Mouse (Mus musculus): ENCODE results near the gene Cdh13.

Gene Cdh13

GRCm38 (mm10) chr8:119128266-119128665 is 844.7 kb downstream of the Cdh13 start:
- DNase-seq, result no peak

DNA sequence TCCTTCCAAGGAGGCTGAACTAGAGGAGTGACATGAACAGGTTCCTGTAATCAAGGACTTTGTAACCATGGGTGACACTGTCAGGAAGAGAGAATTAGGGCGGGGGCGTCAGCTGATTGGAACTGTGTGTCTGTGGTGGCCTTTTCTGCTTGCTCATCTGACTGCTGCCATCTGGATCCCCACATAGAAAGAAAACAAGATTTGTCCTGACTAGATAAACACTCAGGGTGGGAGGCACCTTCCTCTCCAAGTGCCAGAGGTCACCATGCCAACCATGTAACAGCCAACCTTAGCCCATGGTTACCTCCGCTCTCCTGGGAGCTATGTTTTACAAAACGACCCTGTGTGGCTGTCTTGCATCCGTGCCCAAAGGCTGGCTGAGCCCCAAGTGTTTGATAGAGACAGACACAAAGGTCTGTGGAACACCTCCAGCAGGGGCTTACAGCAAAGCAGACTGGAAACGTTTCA is 873.0 kb downstream of the Cdh13 start:
- DNase-seq, result peak; percentile 19

DNA sequence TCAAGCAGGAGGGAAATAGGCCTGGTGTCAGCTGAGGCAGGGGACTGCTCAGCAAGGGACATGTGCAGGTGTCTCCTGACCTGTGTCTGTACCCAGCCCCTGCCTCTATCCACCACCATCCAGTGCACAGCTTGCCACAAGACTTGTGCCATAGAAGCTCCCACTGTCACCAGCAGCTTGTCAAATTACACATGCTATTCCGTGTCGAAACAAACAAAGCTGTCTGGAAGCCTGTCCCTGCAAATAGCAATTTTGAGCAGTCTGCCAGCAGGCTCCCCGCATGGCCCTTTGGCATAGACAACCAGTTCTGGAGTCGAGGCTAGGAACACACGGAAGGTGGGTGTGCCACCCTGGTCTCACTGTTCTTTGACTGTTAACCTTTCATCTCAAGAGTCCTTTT is 875.1 kb downstream of the Cdh13 start:
- DNase-seq, result no peak

- no peak for DNase-seq
Measured at GRCm38 (mm10) chr8:119159794-119160193, 876.3 kb downstream of the Cdh13 start.

DNA sequence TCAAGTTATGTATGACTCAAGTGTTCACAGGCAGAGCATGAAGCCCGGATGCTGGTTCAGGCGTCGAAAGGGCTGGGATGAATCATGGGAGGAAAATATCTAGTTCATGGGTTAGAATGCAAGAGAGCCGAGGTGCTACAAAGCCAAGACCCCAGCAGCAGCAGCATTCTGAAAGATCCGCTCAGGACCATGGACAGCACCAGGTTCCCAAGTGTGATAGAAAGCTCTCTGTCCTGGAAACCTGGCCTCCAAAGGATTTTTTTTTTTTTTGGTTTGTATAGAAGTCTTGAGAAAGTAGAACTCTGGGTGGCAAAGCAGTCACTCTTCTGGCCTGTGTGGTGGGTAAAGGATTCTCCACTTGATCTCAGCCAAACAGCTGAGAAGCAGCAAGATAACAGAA is 880.5 kb downstream of the Cdh13 start:
- peak; percentile 20 for DNase-seq

DNA sequence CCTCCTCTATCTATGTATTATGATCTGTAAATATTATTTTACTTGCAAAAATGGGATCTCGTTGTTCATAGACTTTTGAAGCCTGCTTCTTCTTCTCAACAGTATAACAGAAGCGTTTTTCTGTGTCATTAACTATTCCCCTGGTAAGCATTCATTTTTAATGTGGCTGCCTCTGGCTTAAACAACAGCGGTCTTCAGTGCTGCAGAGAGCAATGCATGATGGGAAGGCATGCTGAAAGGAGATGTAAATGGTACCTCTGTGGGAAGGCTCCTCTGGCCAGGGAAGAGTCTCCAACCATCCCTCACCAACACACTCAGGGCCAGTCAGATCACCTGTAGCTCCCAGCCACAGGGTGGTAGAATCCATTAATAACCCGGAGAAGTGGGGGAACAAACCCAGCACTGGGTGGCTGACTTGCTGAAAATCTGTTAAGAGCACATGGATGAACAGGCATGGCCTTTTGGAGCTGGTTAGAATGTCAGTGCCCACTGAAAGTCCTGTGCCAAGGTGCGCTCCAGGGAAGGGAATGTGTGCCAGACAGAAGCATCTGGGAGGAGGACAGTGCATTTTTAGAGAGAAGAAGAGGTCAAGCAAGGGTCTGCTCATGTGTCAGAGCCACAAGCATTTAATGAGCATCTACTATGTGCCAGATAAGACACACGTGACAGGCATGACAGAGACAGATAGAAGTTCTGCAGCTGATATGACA is 893.8 kb downstream of the Cdh13 start:
- DNase-seq, result no peak

DNA sequence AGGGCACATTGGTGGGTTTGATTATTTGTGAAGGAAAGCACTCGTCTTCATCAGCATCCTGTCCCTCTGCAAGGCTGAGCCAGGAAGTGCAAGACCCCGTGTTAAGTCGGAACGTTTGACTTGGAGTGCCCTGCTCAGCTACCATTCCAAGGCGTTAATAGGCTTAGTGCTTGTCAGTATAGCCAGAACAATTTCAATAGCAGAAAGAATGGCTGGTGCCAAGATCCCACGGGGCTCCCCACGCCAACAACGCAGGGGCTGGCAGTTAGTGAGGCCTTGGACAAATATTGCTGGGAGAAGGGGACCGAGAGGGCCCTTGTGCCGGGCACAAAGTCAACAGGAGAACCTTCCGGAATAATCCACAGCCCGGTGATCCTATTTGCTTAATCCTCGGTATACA is 897.1 kb downstream of the Cdh13 start:
- peak; percentile 55 for DNase-seq

- DNase-seq, result peak; percentile 33
Measured at GRCm38 (mm10) chr8:119195695-119196094, 912.2 kb downstream of the Cdh13 start.

GRCm38 (mm10) chr8:119196486-119197150 is 913.1 kb downstream of the Cdh13 start:
- DNase-seq, result peak; percentile 36

DNA sequence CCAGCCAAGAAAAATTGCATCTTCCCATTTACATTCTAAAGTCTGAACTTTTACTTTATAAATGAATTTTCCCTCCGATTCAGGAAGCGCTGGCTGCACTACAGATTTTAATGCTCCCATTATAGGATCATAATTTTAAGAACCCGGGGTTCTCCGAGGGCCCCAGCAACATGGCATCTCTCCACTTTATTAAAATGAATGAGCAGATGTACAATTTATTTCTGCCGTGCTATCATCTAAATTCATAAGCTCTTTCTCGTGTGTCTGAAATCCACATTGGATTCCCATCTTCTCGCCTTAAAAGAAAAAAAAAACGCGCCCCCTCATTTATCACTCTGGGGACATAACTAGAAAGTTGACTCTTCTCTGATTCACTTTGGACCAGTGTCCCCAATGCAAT is 925.0 kb downstream of the Cdh13 start:
- no peak for DNase-seq

GRCm38 (mm10) chr8:119224547-119224946 is 941.0 kb downstream of the Cdh13 start:
- DNase-seq, result peak; percentile 65

DNA sequence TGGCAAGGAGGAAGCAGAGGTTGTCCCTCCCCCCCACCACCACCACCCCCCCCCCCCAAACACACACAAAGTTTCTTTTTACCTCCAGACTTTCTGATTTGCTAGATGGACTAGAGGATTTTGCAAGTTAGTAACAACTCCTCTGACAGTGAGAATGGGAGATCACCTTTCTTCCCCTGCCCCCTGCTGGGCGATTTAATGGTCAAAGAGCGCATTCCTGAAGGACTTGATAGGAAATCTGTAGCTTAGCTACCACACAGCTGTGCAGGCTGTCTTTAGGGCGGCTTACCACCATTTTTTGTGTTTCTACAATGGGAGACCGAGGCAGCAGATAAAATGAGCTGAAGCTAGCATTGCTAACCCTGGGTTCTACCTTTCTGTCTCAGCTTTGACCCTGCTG is 961.6 kb downstream of the Cdh13 start:
- no peak for DNase-seq

GRCm38 (mm10) chr8:119245641-119246040 is 962.1 kb downstream of the Cdh13 start:
- DNase-seq, result no peak

- DNase-seq, result no peak
Measured at GRCm38 (mm10) chr8:119254358-119254757, 970.8 kb downstream of the Cdh13 start.

DNA sequence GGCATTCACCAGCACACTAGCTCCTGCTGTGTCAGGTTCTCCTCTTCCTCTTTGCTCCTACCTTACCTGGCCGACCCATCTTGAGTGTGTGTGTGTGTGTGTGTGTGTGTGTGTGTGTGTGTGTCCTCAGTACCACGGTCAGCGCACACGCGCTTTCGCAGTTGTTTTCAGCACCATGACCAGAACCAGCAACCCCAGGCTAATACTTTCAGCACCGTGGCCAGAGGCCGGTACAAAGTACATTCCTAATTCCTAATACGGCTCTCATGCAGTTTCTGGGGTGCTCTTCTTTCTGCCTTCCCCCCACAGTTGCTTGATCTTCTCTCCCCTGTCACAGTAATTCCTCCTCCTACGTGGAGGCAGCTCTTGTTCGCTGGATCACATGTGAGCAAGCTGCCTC is 975.1 kb downstream of the Cdh13 start:
- peak; percentile 52 for DNase-seq

DNA sequence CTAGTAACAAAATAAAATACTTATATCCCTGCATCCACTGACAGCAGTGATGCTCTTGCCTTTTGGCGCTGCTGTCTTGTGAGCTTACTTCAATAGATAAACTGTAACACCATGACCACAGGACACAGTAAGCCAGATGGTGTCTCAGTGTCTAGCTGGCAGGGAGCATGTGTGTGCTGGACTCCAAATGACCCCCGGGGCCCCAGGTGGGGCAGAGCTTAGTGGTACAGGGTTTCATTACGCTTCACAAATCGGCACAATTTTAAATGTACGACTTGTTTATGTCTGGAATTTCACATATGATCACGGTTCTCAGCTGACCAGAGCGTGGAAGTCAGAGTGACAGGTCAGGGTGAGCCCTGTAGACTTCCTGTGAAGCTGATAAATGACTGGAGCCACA is 980.2 kb downstream of the Cdh13 start:
- DNase-seq, result no peak

- DNase-seq, result no peak
Measured at GRCm38 (mm10) chr8:119266304-119266703, 982.8 kb downstream of the Cdh13 start.

GRCm38 (mm10) chr8:119269576-119269975 is 986.0 kb downstream of the Cdh13 start:
- no peak for DNase-seq

DNA sequence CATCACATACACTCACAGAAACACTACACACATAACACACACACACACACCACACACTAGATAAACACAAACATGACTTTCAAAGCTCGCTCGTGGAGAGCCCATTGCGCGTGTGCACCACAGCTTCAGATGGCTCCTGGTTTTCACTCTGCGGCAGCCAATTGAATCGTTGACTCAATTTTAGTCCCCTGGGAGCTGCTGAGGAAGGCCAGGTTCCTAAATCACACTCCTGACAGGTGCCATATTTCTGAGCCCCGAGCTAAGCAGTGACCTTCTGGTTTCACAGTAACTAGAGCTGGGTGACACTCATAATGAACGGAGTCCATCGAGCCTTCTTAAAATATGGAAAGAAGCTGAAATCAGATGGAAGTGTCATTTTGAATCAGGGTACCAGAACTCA is 986.8 kb downstream of the Cdh13 start:
- DNase-seq, result no peak

DNA sequence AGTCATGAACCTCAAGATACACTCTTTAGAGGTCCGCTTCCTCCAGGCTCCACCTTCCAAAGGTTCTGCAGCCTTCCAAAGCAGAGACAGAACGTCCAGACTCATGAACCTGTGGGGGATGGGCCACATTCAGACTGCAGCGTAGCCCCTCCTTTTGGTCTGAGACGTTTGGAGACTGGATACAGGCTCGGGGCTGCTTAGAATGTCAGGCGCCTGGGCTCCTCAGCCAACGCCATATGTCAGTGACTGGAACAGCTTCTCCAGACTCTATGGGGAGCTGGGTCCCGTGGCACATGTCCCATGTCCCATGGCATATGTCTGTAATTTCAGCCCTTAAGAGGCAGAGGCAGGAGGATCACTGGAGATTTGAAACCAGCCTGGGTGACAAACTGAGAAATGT is 989.4 kb downstream of the Cdh13 start:
- DNase-seq, result no peak

DNA sequence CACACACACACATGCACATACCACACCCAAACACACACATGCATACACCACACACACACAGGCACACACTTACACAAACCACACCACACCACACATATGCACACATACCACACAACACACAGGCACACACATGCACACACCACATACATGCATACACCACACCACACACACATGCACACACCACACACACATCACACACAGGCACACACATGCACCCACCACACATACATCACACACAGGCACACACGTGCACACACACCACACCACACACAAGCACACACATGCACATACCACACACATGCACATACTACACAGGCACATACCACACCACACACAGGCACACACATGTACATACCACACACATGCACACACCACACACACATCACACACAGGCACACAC is 991.9 kb downstream of the Cdh13 start:
- no peak for DNase-seq

DNA sequence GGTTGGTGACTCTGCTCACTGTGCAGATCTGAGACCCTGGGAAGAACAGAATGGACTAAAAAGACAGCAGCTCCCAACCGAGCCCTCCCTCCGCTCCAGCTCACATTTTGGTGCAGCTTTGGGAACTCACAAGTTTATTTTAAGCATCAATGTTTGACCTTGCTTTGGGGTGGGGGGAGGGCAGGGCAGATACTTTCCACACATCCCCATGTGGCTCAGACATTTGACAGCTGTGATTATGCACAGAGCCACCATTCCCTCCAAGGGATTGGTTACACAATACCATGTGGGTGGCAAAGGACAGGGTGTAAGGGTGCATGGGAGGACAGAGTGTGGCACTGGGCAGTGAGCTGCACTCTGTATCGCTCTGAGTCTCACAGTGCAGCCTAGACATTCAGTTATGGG is 993.5 kb downstream of the Cdh13 start:
- DNase-seq, result peak; percentile 75

GRCm38 (mm10) chr8:119281761-119282160 is 998.2 kb downstream of the Cdh13 start:
- DNase-seq, result no peak

DNA sequence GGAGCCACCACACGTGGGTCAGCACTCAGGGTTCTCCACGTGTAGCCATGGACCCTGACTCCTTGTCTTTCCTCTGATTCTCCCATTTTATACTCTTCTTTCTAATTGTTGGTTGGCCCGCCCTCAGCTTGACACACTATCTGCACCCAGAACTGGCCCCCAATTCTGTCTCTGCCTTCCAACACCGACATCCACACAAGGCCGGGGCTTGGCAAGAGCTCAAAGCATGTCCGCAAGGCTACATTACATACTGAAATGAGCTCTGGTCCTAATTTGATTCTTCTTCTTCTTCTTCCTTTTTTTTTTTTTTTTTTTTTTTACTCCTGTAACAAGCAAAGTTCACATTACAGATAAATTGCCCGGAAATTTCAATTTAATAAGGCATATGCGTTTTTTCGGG is 1001.0 kb downstream of the Cdh13 start:
- peak; percentile 9 for DNase-seq

- DNase-seq, result no peak
Measured at GRCm38 (mm10) chr8:119284920-119285319, 1001.4 kb downstream of the Cdh13 start.

All from lung, postnatal 10 days (tissue).